In the genomic region with DNA sequence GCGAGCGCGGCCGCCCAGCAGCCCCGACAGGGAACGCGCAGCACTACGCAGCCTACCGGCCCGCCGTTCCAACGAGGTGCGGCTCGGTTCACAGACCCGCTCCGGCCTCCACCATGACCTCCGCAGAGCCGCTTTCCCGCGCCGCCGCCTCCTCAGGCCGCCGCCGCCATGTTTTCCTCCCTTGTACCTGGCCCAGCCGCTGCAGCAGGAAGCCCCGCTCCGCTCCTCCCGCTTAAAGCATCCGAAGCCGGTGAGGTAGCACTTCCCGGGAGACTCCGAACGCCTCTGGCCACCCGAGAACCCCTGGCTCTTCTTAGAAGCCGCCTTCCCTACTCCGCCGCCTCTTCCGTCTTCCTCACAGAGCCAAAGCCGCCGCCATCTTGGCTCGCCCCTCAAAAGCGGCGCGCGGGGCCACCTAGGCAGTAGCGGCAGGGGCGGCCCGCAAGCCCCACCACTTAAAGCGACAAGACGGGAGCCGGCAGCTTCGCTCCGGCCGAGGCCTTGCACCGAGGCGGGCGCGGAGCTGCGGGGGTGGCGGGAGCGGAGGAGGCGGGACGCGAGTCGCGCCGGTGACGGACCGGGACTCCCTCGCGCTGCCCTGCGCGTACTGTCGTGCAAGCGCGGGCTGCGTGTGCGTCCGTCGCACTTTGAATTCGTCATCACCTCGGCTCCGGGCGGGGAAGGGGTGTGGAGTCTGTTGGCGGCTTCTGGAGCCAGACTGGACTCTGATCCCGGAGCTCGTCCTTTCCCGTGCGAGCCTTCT, we compare ENCODE assay signal across 8 mouse cellular contexts. TPM values are rescaled to one million over a fixed set of nuclear protein-coding genes. Genes with fewer than 3 reads are reported as not detected.
A peak's percentile ranks its signal among the peaks of the same experiment; 100 is the strongest.
DNase-seq lines count a peak whose midpoint lies in the region; ATAC-seq and TF ChIP-seq lines count a peak whose summit lies in the region.

A gene (minus strand): TSS at position 627 of the 763 bp plus-strand sequence.

- no peak; a peak in 1 of 4 replicates for TF ChIP-seq EP300 in MEL (IDR thresholded peaks at IDR 0.05; ENCODE audit: low read depth in 1 of 2, low read length in 2 of 2)

- DNase-seq in MEL (ENCODE audit: low read depth, low spot score): peak; percentile 96
- DNase-seq in cerebellum, adult 2 months: peak; percentile 97 to 98
- DNase-seq in forebrain, postnatal 0 days: peak; percentile 98
- DNase-seq in heart, postnatal 4 days: peak; percentile 96
- peak; percentile 94 for DNase-seq in layer of hippocampus, adult 8-10 months (ENCODE audit: low spot score in 2 of 2)
- DNase-seq in ovary, adult 18-20 months (ENCODE audit: low spot score): peak; percentile 94
- peak; percentile 92 for DNase-seq in thymus, postnatal 0 days (ENCODE audit: low spot score)

- no peak for TF ChIP-seq RAD21 in MEL (IDR thresholded peaks at IDR 0.05; ENCODE audit: low read depth, low read length)

- peak within 1 kb of the TSS; percentile 87 to 94 for H3K4me3 ChIP-seq in MEL (ENCODE audit: control insufficient read depth in 1 of 2, insufficient read depth in 1 of 2, low read depth in 2 of 2, low read length in 2 of 2)
- peak within 1 kb of the TSS; percentile 81 for H3K4me3 ChIP-seq in cerebellum, adult 2 months (replicated peaks; ENCODE audit: insufficient read depth, low read depth, low read length)
- H3K4me3 ChIP-seq in forebrain, postnatal 0 days (ENCODE audit: low read depth, low read length): peak within 1 kb of the TSS; percentile 87
- peak within 1 kb of the TSS; percentile 83 for H3K4me3 ChIP-seq in lung, embryonic 15.5 days

- peak within 1 kb of the TSS; percentile 78 for H3K4me2 ChIP-seq in forebrain, postnatal 0 days (ENCODE audit: low read depth)
- H3K4me2 ChIP-seq in lung, embryonic 15.5 days: peak within 1 kb of the TSS; percentile 85

- ATAC-seq in forebrain, postnatal 0 days: peak; percentile 96
- ATAC-seq in lung, embryonic 15.5 days (ENCODE audit: borderline replicate concordance, extremely low read depth, low FRiP score, low TSS enrichment): peak; percentile 97

- no peaks in the 10 kb centered on the region for H3K27me3 ChIP-seq in MEL (ENCODE audit: control insufficient read depth in 1 of 2, insufficient read depth in 2 of 2, low read length in 2 of 2)
- no peaks in the 10 kb centered on the region for H3K27me3 ChIP-seq in cerebellum, adult 2 months (ENCODE audit: control insufficient read depth, insufficient read depth, low read length)
- no peaks in the 10 kb centered on the region for H3K27me3 ChIP-seq in forebrain, postnatal 0 days (ENCODE audit: insufficient read depth, low read length)
- H3K27me3 ChIP-seq in lung, embryonic 15.5 days: no peaks in the 10 kb centered on the region

- WGBS in cerebellum, adult 2 months: under 1% methylated on average over 89 of the region's 90 CpGs
- whole genome bisulfite sequencing in forebrain, postnatal 0 days: 3% methylated on average over 84 of the region's 90 CpGs
- WGBS in lung, embryonic 15.5 days: under 1% methylated on average over 88 of the region's 90 CpGs

- H3K36me3 ChIP-seq in MEL (ENCODE audit: control insufficient read depth in 1 of 2, insufficient read depth in 2 of 2, low read length in 2 of 2): peaks cover 12 to 29% of the 10 kb centered on the region in 2 experiments
- H3K36me3 ChIP-seq in forebrain, postnatal 0 days (ENCODE audit: insufficient read depth): no peaks in the 10 kb centered on the region
- H3K36me3 ChIP-seq in lung, embryonic 15.5 days: peaks cover 3% of the 10 kb centered on the region; the same call in 1 of the 2 replicates

- TF ChIP-seq CTCF in MEL (IDR thresholded peaks at IDR 0.05 in 2 of 3, conservative IDR thresholded peaks at IDR 0.05 in 1 of 3; ENCODE audit: control insufficient read depth in 1 of 3, insufficient read depth in 1 of 3, low read depth in 2 of 3, low read length in 3 of 3, poor library complexity in 1 of 3, severe bottlenecking in 1 of 3): no peak
- TF ChIP-seq CTCF in cerebellum, adult 2 months (IDR thresholded peaks at IDR 0.05; ENCODE audit: borderline replicate concordance, insufficient read depth, low read depth, low read length): no peak
- no peak for TF ChIP-seq CTCF in forebrain, postnatal 0 days (IDR thresholded peaks at IDR 0.05; ENCODE audit: low read depth)

- peak within 1 kb of the TSS; percentile 100 for H3K9ac ChIP-seq in MEL (ENCODE audit: control insufficient read depth, low read depth, low read length, poor library complexity, severe bottlenecking)
- peak within 1 kb of the TSS; percentile 90 for H3K9ac ChIP-seq in forebrain, postnatal 0 days
- H3K9ac ChIP-seq in lung, embryonic 15.5 days: peak within 1 kb of the TSS; percentile 98

- H3K79me2 ChIP-seq in MEL (ENCODE audit: control insufficient read depth, insufficient read depth, low read length, poor library complexity): peaks cover 50% of the 10 kb centered on the region

- peak; percentile 73 to 89 for TF ChIP-seq POLR2A in MEL (IDR thresholded peaks at IDR 0.05; ENCODE audit: control insufficient read depth in 1 of 2, insufficient read depth in 1 of 2, low read depth in 1 of 2, low read length in 2 of 2, poor library complexity in 1 of 2)
- TF ChIP-seq POLR2A in cerebellum, adult 2 months (IDR thresholded peaks at IDR 0.05; ENCODE audit: borderline replicate concordance, insufficient read depth, low read length): peak; percentile 53

- H3K27ac ChIP-seq in MEL (ENCODE audit: control insufficient read depth, low read depth, low read length): peak within 1 kb of the TSS; percentile 95
- peak within 1 kb of the TSS; percentile 89 for H3K27ac ChIP-seq in cerebellum, adult 2 months (ENCODE audit: insufficient read depth, low read length)
- H3K27ac ChIP-seq in forebrain, postnatal 0 days (ENCODE audit: low read depth, low read length): peak within 1 kb of the TSS; percentile 97
- H3K27ac ChIP-seq in lung, embryonic 15.5 days: peak within 1 kb of the TSS; percentile 100

- peaks cover 14 to 16% of the 10 kb centered on the region in 2 experiments for H3K4me1 ChIP-seq in MEL (ENCODE audit: control insufficient read depth in 1 of 2, insufficient read depth in 2 of 2, low read length in 2 of 2)
- H3K4me1 ChIP-seq in cerebellum, adult 2 months (ENCODE audit: control insufficient read depth, insufficient read depth, low read length): no peaks in the 10 kb centered on the region; the same call in 1 of the 2 replicates
- H3K4me1 ChIP-seq in forebrain, postnatal 0 days (ENCODE audit: insufficient read depth): peaks cover 8% of the 10 kb centered on the region
- peaks cover 20% of the 10 kb centered on the region for H3K4me1 ChIP-seq in lung, embryonic 15.5 days

- no peaks in the 10 kb centered on the region for H3K9me3 ChIP-seq in MEL (replicated peaks; ENCODE audit: insufficient read depth, low read length)
- H3K9me3 ChIP-seq in forebrain, postnatal 0 days (ENCODE audit: low read length): no peaks in the 10 kb centered on the region
- H3K9me3 ChIP-seq in lung, embryonic 15.5 days: no peaks in the 10 kb centered on the region

TF ChIP-seq in MEL, 35 proteins besides CTCF, POLR2A, EP300 and RAD21 (continues in another document):
- no peak for TF ChIP-seq ZMIZ1 (IDR thresholded peaks at IDR 0.05; ENCODE audit: low read depth, low read length)
- TF ChIP-seq KAT2A (conservative IDR thresholded peaks at IDR 0.05; ENCODE audit: low read depth, low read length): peak; percentile 60; the same call in 1 of the 2 replicates
- TF ChIP-seq ZC3H11A (IDR thresholded peaks at IDR 0.05; ENCODE audit: low read depth, low read length): no peak
- TF ChIP-seq MYC (IDR thresholded peaks at IDR 0.05; ENCODE audit: low read depth, low read length): peak; percentile 16; the same call in 1 of the 2 replicates
- TF ChIP-seq MEF2A (IDR thresholded peaks at IDR 0.05; ENCODE audit: extremely low read depth, insufficient replicate concordance, low read depth, low read length, poor library complexity, severe bottlenecking): no peak
- no peak; the same call in 1 of the 2 replicates for TF ChIP-seq E2F4 (IDR thresholded peaks at IDR 0.05; ENCODE audit: borderline replicate concordance, low read depth, low read length)
- no peak for TF ChIP-seq GABPA (IDR thresholded peaks at IDR 0.05; ENCODE audit: low read depth, low read length)
- peak; percentile 83; the same call in 1 of the 2 replicates for TF ChIP-seq MAZ (IDR thresholded peaks at IDR 0.05; ENCODE audit: low read depth, low read length)
- TF ChIP-seq ZNF384 (IDR thresholded peaks at IDR 0.05; ENCODE audit: low read depth, low read length): no peak
- peak; percentile 43; the same call in 1 of the 2 replicates for TF ChIP-seq TBP (IDR thresholded peaks at IDR 0.05; ENCODE audit: low read depth, low read length)
- peak; percentile 90 for TF ChIP-seq HCFC1 (IDR thresholded peaks at IDR 0.05; ENCODE audit: low read depth, low read length)
- no peak for TF ChIP-seq CHD1 (IDR thresholded peaks at IDR 0.05; ENCODE audit: low read depth, low read length)
- TF ChIP-seq POLR2AphosphoS5 (IDR thresholded peaks at IDR 0.05; ENCODE audit: borderline replicate concordance, low read depth, low read length): peak; percentile 70; the same call in 1 of the 2 replicates
- TF ChIP-seq MAFK (IDR thresholded peaks at IDR 0.05; ENCODE audit: borderline replicate concordance, low read depth, low read length): no peak
- no peak for TF ChIP-seq USF2 (IDR thresholded peaks at IDR 0.05; ENCODE audit: borderline replicate concordance in 1 of 2, insufficient read depth in 1 of 2, low read depth in 1 of 2, low read length in 2 of 2)
- TF ChIP-seq NELFE (IDR thresholded peaks at IDR 0.05; ENCODE audit: low read depth, low read length): peak; percentile 79
- TF ChIP-seq RCOR1 (IDR thresholded peaks at IDR 0.05; ENCODE audit: low read depth, low read length): no peak
- peak; percentile 65 for TF ChIP-seq TCF12 (IDR thresholded peaks at IDR 0.05; ENCODE audit: low read depth, low read length)
- peak; percentile 62; the same call in 1 of the 2 replicates for TF ChIP-seq NRF1 (IDR thresholded peaks at IDR 0.05; ENCODE audit: insufficient read depth, low read depth, low read length, poor library complexity, severe bottlenecking)
- TF ChIP-seq MYB (IDR thresholded peaks at IDR 0.05; ENCODE audit: low read depth, low read length): no peak
- TF ChIP-seq SMC3 (IDR thresholded peaks at IDR 0.05; ENCODE audit: low read depth, low read length): no peak

RNA-seq across cellular contexts. Expression of the gene that starts here (rescaled TPM):
- 60.1 and 61.2 TPM in 2 replicates for total RNA-seq in MEL (2012; rRNA removed)
- 100 to 1,000 TPM in 1 of 2 experiments, 10 to 100 TPM in 1; 48.5 to 701 TPM for polyA plus RNA-seq in MEL (2012; ENCODE audit: insufficient read depth in 1 of 2, insufficient read length in 2 of 2, low read depth in 1 of 2, low replicate concordance in 2 of 2, missing spikeins in 1 of 2)
- polyA plus RNA-seq in cerebellum, adult 2 months (2012; rRNA removed): 35.1 and 36.8 TPM in 2 replicates
- total RNA-seq in forebrain, postnatal 0 days (2014; rRNA removed): 36.5 and 49.1 TPM in 2 replicates
- polyA plus RNA-seq in forebrain, postnatal 0 days (2015; fragmentation: Nextera tagmentation; extraction: Ambion mirVana): 13.1 and 14.9 TPM in 2 replicates
- 10 to 100 TPM; 47.5 to 48.2 TPM for total RNA-seq in heart, postnatal 4 days (2021)
- total RNA-seq in layer of hippocampus, adult 8-10 months (2022): 10 to 100 TPM; 38.9 to 49.2 (median 46.2) TPM
- polyA plus RNA-seq in lung, embryonic 15.5 days (2015; fragmentation: Nextera tagmentation; extraction: Ambion mirVana): 39.4 and 41.3 TPM in 2 replicates
- 34.1 and 44.2 TPM in 2 replicates for polyA plus RNA-seq in thymus, postnatal 0 days (2015; fragmentation: Nextera tagmentation; extraction: Ambion mirVana)

Comparison
In these comparisons a context has a peak if more than half of its experiments do, and no peak if none do; other contexts are left out.
1. Peak in every context shown above with its lines: DNase-seq, ATAC-seq, H3K4me3 ChIP-seq and H3K27ac ChIP-seq.